Mouse (Mus musculus) midbrain, embryonic 16.5 days (tissue): ENCODE results near the gene D630003M21Rik. TPM values are rescaled to one million over a fixed set of nuclear protein-coding genes. Genes with fewer than 3 reads are reported as not detected.

ENCODE experiments used
- ATAC-seq: fragments of 200-750 bp; cut with Nextera tagmentation; 2 replicates; pipeline ENCODE4 v1.8.0; 2017; ENCODE audit warnings: moderate TSS enrichment
- H3K27ac ChIP-seq: fragments of 300-500 bp; sonication (generic); 2 replicates; pipeline ENCODE4 v1.5.1; 2014; ENCODE audit warnings: mild to moderate bottlenecking, low read length, mixed read lengths
- H3K27me3 ChIP-seq: fragments of 300-500 bp; sonication (generic); 2 replicates; pipeline ENCODE4 v1.6.1; 2014; ENCODE audit warnings: low read depth, low read length, mixed read lengths; ENCODE audit not compliant: control insufficient read depth, insufficient read depth
- H3K36me3 ChIP-seq: fragments of 300-500 bp; sonication (generic); 2 replicates; pipeline ENCODE4 v1.6.1; 2014; ENCODE audit warnings: mild to moderate bottlenecking, low read length, moderate library complexity, mixed read lengths; ENCODE audit not compliant: control insufficient read depth, insufficient read depth
- H3K4me1 ChIP-seq: fragments of 300-500 bp; sonication (generic); 2 replicates; pipeline ENCODE4 v1.6.1; 2014; ENCODE audit warnings: mild to moderate bottlenecking, low read length, mixed read lengths; ENCODE audit not compliant: control insufficient read depth, insufficient read depth
- H3K4me2 ChIP-seq: fragments of 300-500 bp; sonication (generic); 2 replicates; pipeline ENCODE4 v1.6.1; 2014; ENCODE audit warnings: mild to moderate bottlenecking, low read length, mixed read lengths
- H3K4me3 ChIP-seq: fragments of 300-500 bp; sonication (generic); 2 replicates; pipeline ENCODE4 v1.5.1; 2014; ENCODE audit warnings: low read depth, mild to moderate bottlenecking, low read length, moderate library complexity, mixed read lengths
- H3K9ac ChIP-seq: fragments of 300-500 bp; sonication (generic); 2 replicates; pipeline ENCODE4 v1.6.1; 2014; ENCODE audit warnings: low read depth, low read length, mixed read lengths
- H3K9me3 ChIP-seq: fragments of 300-500 bp; sonication (generic); replicated peaks from 2 replicates; pipeline ENCODE4 v1.6.1; 2014; ENCODE audit warnings: mild to moderate bottlenecking, low read length, mixed read lengths; ENCODE audit not compliant: control insufficient read depth, poor library complexity, severe bottlenecking
- WGBS: fragments of 180-500 bp; shearing (Covaris S2); extraction: QIAGEN DNeasy Blood & Tissue Kit; methylation state at CpG from one replicate; pipeline ENCODE4 v1.1.7; 2014; 5-methylcytosine and 5-hydroxymethylcytosine counted together
- polyA plus RNA-seq: library from polyadenylated mRNA; unstranded; fragments of >200 nt; fragmentation: Nextera tagmentation; extraction: Ambion mirVana; gene quantifications from 2 replicates; pipeline ENCODE4 v1.2.1, GENCODE M21; 2015

Gene D630003M21Rik
- polyA plus RNA-seq, 1 experiment from 2014 or later: 1.7 TPM

DNA sequence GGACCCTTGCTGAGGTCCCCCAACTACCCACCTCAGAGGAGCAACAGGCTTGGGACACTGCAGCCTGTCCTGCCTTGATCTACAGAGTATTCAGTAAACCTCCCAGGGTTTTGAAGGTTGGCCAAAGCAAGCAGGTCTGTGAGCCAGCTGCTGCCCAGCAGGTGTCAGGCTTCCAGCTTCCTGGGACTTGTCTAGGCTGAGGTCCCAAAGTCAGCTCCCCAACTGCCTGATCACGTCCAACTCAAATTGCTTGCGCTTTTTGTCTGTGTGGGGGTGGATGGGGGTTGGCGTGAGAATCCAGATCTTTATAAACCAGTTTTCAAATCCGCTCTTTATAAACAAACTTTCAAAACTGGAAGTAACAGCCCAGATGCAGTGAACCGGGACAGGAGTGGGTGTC, 3.7 kb downstream of the D630003M21Rik start:
- H3K4me2 ChIP-seq: no peak overlapping the region

DNA sequence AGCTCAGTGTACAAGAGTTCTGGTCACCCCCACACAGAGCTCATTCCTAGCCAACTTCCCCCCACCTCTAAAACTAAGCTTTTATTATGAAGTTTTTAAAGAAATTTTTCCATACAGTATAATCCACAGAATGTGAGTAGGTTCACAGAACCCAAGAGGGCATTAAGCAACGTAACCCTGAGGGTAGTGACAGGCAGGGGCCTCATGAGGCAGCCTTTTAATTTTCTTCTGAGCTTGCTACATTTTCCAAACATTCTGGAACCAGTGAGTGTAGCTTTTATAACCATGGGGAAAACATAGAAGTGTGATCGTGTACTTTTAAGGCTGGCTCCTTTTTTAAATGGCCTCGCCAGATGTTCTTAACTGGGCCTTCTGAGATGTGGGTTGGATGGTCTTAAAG, 5.5 kb downstream of the D630003M21Rik start:
- no peaks in the 10 kb centered on the region for H3K36me3 ChIP-seq
- no peak overlapping the region for H3K27ac ChIP-seq
- H3K9ac ChIP-seq: no peak overlapping the region
- no peak overlapping the region for H3K4me3 ChIP-seq
- WGBS: 82% methylated on average over 3 of the region's 3 CpGs
- H3K4me2 ChIP-seq: no peak overlapping the region
- H3K27me3 ChIP-seq: no peaks in the 10 kb centered on the region
- H3K9me3 ChIP-seq: no peaks in the 10 kb centered on the region
- no peak for ATAC-seq
- H3K4me1 ChIP-seq: no peaks in the 10 kb centered on the region; the same call in 1 of the 2 replicates

More for the DNA sequence above, 3.7 kb downstream of the D630003M21Rik start:
- Histone ChIP-seq H3K9me3 (no peaks in the 10 kb centered on the region), H3K9ac (no peak overlapping the region), H3K27ac (no peak overlapping the region), H3K4me1 (peaks cover 12% of the 10 kb centered on the region), H3K4me3 (no peak overlapping the region), H3K36me3 (no peaks in the 10 kb centered on the region), H3K27me3 (no peaks in the 10 kb centered on the region)
- ATAC-seq: no peak
- 76% methylated on average over 5 of the region's 5 CpGs for WGBS

DNA sequence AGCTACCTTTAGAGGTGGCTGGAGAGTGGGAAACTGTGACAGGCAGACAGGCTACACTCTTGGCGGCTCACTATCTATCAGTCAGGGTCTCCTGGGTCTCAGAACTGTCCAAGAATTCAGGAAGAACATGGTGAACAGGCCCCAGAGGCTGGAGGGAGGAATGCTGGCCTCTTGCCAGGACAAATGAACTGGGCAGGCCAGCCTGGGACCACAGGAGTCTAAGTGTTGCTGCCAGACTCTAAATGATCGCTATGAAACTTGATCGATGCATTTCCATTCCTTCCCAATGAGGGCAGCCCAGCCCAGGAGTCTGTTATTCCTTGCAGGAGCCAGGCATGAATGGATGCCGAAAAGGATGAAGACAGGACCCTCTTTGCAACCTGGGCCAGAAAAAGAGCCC, 6.4 kb downstream of the D630003M21Rik start:
- H3K9ac ChIP-seq: no peak overlapping the region
- no peak overlapping the region for H3K4me3 ChIP-seq
- H3K36me3 ChIP-seq: no peaks in the 10 kb centered on the region
- no peaks in the 10 kb centered on the region for H3K27me3 ChIP-seq
- no peak overlapping the region for H3K4me2 ChIP-seq
- no peaks in the 10 kb centered on the region for H3K9me3 ChIP-seq
- ATAC-seq: no peak
- WGBS: 68% methylated on average over 4 of the region's 4 CpGs
- no peaks in the 10 kb centered on the region for H3K4me1 ChIP-seq
- H3K27ac ChIP-seq: no peak overlapping the region

DNA sequence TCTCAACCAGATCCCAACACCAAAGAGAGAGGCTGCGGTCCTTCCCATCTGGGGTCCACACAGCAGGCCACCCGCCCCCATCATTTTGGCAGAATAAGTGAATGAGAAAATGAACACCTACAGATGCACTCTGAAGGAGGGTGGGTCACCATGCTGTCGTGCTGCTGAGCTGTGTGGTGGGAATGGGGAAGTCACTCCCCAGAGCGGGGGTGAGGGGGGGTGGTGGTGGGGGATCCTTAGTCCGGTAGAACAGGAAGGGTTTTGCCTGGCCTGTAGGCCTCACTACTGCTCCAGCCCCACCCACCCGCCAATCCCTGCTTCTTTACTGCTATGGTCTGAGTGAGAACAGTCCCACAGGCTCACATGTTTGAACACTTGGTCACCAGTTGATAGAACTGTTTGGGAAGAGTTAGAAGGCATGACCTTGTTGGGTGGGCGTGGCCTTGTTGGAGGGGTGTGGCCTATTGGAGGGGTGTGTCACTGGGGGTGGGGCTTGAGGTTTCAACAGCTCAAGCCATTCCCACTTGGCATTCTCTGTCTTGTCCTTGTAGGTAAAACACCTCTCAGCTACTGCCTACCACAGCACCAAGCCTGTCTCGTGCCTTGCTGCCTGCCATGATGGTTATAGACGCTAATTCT, 7.5 kb downstream of the D630003M21Rik start:
- no peak for ATAC-seq
- Histone ChIP-seq H3K27ac (no peak overlapping the region), H3K4me3 (no peak overlapping the region), H3K9ac (no peak overlapping the region), H3K36me3 (no peaks in the 10 kb centered on the region), H3K27me3 (no peaks in the 10 kb centered on the region), H3K4me2 (no peak overlapping the region), H3K9me3 (no peaks in the 10 kb centered on the region), H3K4me1 (no peaks in the 10 kb centered on the region)
- 91% methylated on average over 9 of the region's 9 CpGs for WGBS

DNA sequence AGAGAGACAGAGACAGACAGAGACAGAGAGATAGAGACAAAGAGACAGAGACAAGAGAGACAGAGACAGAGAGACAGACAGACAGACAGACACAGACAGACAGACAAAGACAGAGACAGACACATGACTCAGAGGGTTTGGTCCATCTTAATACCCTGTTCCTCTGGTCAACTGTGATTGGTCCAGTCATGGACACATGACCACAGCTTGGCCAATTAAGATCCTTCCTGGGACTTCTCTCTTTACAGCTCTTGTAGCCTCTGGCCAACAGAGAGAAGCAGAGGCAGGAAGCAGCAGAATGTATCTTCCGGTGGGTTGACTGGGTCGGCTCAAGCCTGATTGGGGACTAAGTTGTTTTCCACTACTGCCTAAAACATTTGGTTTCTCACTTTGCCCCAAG, 9.5 kb downstream of the D630003M21Rik start:
- Histone ChIP-seq H3K36me3 (no peaks in the 10 kb centered on the region), H3K27ac (no peak overlapping the region), H3K4me3 (no peak overlapping the region), H3K9me3 (no peaks in the 10 kb centered on the region), H3K4me2 (no peak overlapping the region), H3K4me1 (no peaks in the 10 kb centered on the region), H3K9ac (no peak overlapping the region), H3K27me3 (no peaks in the 10 kb centered on the region)
- 98% methylated on average over 2 of the region's 2 CpGs for WGBS
- no peak for ATAC-seq

DNA sequence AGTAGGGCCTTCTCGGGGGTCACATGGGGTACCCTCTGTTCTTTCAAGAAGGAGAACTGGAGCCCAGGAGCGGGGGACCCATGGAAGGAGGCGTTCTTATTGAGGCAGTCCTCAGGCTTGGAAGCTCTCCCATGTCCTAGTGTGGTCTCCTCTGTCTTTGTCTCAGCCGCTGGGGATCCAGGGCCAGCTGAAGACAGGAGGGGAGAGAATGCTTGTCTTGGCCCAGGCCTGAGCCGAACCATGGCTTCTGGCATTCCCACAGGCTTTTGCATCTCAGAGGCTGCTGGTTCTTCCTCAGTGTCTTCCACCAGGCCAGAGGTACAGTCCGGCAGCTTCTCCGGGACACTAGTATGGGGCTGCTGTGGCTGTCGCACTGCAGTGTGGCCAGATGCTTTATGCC, 12.5 kb downstream of the D630003M21Rik start:
- no peak for ATAC-seq
- no peaks in the 10 kb centered on the region for H3K27me3 ChIP-seq
- H3K4me3 ChIP-seq: no peak overlapping the region
- no peak overlapping the region for H3K4me2 ChIP-seq
- H3K36me3 ChIP-seq: no peaks in the 10 kb centered on the region
- no peak overlapping the region for H3K9ac ChIP-seq
- H3K27ac ChIP-seq: no peak overlapping the region
- H3K9me3 ChIP-seq: no peaks in the 10 kb centered on the region
- WGBS: 84% methylated on average over 8 of the region's 8 CpGs
- H3K4me1 ChIP-seq: peaks cover under 1% of the 10 kb centered on the region; the same call in 1 of the 2 replicates

DNA sequence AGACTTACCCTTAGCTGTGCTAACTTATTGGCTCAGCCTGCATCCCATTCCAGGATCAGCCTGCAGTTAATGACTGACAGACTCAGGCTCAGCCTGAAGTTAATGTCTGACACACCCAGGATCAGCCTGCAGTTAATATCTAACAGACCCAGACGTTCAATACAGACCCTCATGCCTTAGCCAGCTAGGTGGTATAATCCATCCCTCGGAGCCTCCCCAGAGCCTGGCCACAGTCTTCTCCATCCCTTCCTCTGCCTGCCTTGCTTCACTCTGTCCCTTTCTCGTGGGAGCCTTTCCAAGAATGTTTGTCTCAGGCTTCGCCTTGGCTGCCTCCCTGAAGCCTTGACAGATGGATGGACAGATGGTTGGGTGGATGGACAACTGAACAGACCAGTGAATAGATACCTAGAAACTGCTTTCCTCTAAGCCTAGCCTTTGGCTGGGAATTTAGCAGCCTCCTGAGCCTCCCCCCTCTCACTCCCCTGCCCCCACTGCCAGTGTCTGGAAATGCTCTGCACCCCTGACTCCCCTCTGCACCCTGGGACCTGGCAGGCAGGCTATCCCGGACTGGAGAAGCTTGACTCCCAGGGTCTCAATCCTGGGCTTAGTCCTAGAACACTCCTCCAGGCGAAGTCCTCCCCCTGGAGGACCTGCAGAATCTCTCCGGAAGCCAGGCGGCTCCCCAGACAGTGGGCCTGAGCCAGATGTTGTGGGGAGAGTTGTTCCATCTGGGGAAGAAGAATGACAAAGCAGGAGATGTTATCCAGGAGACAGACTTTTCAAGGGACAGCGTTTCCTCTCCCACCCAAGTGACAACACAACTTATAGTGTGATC, 13.5 kb downstream of the D630003M21Rik start:
- Histone ChIP-seq H3K9me3 (no peaks in the 10 kb centered on the region), H3K4me2 (no peak overlapping the region), H3K27me3 (no peaks in the 10 kb centered on the region), H3K9ac (no peak overlapping the region), H3K27ac (no peak overlapping the region), H3K4me3 (no peak overlapping the region), H3K4me1 (peaks cover 7% of the 10 kb centered on the region; the same call in 1 of the 2 replicates), H3K36me3 (no peaks in the 10 kb centered on the region)
- WGBS: 72% methylated on average over 9 of the region's 9 CpGs
- no peak for ATAC-seq

DNA sequence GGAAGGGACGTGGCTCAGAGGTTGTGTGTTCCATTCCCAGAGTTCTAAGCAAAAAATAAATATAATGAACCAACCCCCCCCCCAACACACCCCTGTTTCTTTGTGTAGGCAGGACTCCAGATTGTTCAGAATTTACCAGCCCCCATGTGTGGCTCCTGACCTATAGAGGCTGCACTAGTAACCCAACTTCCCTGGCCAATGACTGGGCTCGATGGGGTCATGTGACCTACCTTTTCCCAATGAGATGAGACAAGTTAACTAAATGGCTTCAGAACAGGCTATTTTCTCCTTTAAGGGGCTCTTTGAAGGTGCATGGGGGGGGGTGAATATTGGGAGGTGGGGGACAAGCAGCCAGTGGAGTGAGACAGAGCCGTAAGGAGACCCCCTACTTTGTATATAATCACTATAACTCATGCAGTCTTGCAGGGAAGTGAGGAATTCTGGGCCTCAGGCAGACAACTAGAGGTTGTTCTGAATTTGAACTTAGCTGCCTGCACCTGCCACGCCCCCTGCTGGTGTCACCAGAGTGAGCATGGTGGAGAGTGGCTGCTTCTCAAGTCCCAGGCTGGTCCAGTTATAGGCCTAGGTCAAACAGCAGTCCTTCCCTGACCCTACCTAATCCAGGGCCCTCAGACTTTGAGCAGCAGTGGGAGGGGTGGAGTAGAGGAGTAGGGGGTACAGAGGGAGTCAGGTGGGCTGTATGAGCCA, 17.1 kb downstream of the D630003M21Rik start:
- H3K36me3 ChIP-seq: no peaks in the 10 kb centered on the region
- no peak overlapping the region for H3K4me3 ChIP-seq
- H3K4me2 ChIP-seq: no peak overlapping the region
- H3K9ac ChIP-seq: no peak overlapping the region
- H3K27ac ChIP-seq: no peak overlapping the region
- no peaks in the 10 kb centered on the region for H3K9me3 ChIP-seq
- H3K4me1 ChIP-seq: peaks cover 7% of the 10 kb centered on the region; the same call in 1 of the 2 replicates
- no peak for ATAC-seq
- no peaks in the 10 kb centered on the region for H3K27me3 ChIP-seq
- WGBS: 62% methylated on average over 4 of the region's 4 CpGs

DNA sequence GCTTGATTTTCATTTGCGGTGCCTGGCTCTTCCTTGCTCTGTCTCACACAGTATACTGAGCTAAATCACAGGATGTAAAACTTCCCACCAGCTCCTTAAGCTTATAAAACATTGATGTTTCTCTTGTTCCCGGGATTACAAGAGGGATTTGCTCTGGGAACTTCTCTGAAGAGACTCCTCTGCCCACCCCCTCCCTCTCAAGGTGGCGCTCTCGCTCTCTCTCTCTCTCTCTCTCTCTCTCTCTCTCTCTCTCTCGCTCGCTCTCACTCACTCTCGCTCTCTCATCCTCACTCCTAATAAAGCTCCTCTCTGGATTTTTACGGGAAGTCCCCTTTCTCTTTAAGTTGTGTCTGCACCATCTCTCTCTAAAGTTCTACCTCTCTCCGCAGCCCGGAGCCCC, 18.1 kb downstream of the D630003M21Rik start:
- Histone ChIP-seq H3K4me2 (no peak overlapping the region; the same call in 1 of the 2 replicates), H3K36me3 (no peaks in the 10 kb centered on the region), H3K27ac (no peak overlapping the region), H3K9me3 (no peaks in the 10 kb centered on the region), H3K27me3 (no peaks in the 10 kb centered on the region), H3K4me3 (no peak overlapping the region), H3K9ac (no peak overlapping the region), H3K4me1 (peaks cover 7% of the 10 kb centered on the region; the same call in 1 of the 2 replicates)
- 20% methylated on average over 10 of the region's 10 CpGs for WGBS
- no peak for ATAC-seq
